Mouse (Mus musculus): Measurements from ENCODE around the gene Tmem135. TPM values are rescaled to one million over a fixed set of nuclear protein-coding genes. Genes with fewer than 3 reads are reported as not detected.
A peak's percentile ranks its signal among the peaks of the same experiment; 100 is the strongest.
"Not testable (repeated sequence)": the region's sequence is repeated elsewhere in the genome, so short reads cannot be mapped to it uniquely, and the experiment has no call there.

Tmem135 gene
- total RNA-seq, 2 experiments from 2014 or later, result 13.2 to 19.6 TPM

DNA sequence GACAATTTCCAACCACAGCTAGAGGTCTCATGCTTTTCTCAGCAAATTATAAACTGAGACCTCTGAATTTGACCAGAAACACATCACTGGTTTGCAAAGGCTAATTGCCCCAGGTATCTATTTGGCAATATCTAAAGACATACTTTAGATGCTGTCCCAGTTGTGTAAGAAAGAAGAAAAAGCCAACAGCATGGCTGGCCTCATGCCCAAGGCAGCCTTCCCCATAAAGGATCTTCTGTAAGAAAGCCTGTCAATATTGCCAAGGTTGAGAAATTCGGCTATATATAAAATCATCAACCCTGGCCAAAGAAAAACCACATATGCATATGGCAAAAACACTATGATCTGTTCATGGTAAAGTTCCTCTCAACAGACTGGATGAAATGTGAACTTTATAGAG, 107.1 kb downstream of the Tmem135 start:
- intact Hi-C loops (cut with DNase I), result no loop called here

DNA sequence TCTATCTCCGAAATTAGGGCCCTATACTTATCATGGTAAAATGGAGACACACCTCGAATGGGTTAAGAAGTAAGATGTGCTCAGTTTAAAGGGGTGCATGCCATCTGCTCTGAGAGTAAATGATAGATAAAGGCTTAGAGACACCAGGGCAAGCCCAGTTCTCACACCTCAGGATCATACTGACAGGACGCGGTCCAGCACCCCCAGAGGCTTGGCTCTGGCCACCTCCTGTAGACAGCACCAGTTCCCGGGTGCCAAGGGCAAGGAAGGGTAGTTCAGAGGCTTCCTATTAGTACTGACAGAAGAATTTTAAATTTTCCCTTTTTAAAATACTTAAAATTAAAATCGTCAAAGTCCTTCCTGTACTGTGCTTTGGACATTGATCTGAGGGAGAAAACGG, 121.4 kb downstream of the Tmem135 start:
- Histone ChIP-seq H3K4me3 (no peak overlapping the region), H3K27ac (no peak overlapping the region)
- DNase-seq, result no peak
- no peak for TF ChIP-seq CTCF (IDR thresholded peaks at IDR 0.05)
- intact Hi-C loops (cut with DNase I), result no loop called here

More for the DNA sequence above, 107.1 kb downstream of the Tmem135 start:
- no peak overlapping the region for H3K27ac ChIP-seq
- H3K4me3 ChIP-seq, result no peak overlapping the region
- TF ChIP-seq CTCF (IDR thresholded peaks at IDR 0.05), result no peak
- DNase-seq, result no peak

DNA sequence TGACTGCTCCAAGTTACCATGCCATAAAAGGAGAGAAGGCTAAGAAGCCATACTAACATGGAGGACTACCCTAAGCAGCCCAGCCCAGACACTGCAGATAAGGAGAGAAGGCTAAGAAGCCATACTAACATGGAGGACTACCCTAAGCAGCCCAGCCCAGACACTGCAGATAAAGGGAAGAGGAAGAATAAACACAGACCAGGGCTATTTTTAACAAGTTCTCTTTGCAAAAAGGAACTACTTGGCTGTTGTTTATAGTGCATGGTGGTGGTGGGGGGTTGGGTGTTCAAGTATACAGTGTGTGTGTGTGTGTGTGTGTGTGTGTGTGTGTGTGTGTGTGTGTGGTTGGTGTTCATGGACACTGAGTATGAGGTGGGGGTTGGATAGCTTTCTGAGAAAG, 133.6 kb downstream of the Tmem135 start:
- H3K4me3 ChIP-seq; intact Hi-C loops (cut with DNase I); DNase-seq; H3K27ac ChIP-seq: not testable (repeated sequence)

DNA sequence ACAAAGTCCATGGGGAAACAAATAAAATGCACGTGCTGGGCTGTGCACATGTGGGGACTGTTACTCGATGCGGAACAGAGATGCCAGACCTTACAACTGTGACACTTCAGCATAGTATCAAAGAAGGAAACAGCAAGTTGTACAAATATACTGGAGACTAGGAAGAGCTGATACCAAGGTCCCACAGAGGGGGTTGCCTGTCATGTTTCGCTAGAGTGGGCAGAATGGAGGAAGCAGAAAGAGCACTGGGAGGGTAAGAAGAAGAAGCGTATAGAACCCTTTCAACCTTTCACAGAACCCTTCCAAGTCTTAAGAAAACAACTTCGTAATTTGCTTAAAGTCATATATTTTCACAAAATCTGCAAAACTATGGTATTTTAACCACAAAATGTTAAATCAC, 134.2 kb downstream of the Tmem135 start:
- Histone ChIP-seq H3K4me3 (no peak overlapping the region), H3K27ac (no peak overlapping the region)
- no peak for DNase-seq
- intact Hi-C loops (cut with DNase I), result no loop called here
- no peak for TF ChIP-seq CTCF (IDR thresholded peaks at IDR 0.05)

DNA sequence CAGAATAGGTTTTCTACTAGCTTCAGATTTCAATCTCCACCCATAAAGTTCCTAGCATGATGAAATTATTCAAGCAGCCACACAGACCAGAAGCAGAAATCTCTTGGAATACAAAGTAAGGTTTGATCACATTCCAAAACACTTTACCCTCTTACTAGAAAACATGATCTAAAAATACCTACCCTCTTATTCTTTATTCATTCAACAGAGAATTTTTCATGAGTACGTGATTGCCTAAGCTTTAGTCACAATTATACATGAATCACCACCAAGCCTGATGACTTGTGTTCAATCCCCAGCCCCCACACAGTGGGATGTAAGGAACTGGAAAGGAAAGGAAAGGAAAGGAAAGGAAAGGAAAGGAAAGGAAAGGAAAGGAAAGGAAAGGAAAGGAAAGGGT, 136.5 kb downstream of the Tmem135 start:
- H3K27ac ChIP-seq, result peak overlapping the region; percentile 66; the same call in 1 of the 2 replicates
- intact Hi-C loops (cut with DNase I), result no loop called here

DNA sequence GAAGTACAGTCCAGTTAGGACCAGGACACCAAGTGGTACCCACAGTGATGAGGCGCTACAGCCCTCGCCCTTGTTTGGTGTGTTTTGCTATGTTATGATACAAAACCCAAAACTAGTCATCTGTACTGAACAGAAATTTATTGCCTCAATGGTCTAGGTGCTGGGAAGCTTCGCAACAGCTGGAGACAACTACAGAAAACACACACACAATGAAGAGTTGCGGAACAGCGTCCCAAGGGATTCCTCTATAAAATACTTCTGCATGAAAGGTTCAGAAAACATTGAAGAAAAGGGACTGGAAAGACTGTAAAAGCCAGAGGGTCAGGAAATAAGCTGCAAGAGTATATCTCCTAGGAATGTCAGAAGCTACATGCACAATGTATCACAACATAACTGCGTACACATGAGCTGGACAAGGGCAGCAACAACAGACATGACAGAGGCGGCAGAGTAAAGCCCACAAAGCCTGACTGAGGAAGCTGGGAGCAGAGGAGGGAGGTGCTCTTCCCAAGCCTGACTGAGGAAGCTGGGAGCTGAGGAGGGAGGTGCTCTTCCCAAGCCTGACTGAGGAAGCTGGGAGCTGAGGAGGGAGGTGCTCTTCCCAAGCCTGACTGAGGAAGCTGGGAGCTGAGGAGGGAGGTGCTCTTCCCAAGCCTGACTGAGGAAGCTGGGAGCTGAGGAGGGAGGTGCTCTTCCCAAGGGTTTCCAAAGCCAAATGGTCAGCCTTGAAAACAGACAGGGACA, 137.8 kb downstream of the Tmem135 start:
- H3K4me3 ChIP-seq, result no peak overlapping the region
- DNase-seq, result no peak
- H3K27ac ChIP-seq, result peak overlapping the region; percentile 66
- intact Hi-C loops (cut with DNase I), result no loop called here
- no peak for TF ChIP-seq CTCF (IDR thresholded peaks at IDR 0.05)

More for the DNA sequence above, 136.5 kb downstream of the Tmem135 start:
- no peak for TF ChIP-seq CTCF (IDR thresholded peaks at IDR 0.05)
- DNase-seq, result no peak
- H3K4me3 ChIP-seq, result no peak overlapping the region

DNA sequence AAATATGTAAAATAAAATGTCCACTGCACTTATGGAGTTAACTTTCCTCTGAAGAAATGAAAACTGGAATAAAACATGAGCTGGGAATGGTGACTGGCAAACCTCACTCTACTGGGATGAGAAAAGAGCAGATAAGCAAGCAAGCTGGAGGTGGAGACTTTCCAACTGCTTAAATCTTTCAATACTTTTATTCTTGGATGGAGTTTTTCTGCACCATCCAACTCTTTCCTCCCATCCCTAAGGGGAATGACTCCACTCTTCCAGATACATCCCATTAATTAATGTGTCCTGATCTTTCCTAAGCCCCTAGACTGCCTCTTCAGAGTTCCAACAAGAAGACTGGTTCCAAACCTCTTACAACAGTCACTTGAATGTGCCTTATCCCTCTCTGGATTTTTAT, 143.1 kb downstream of the Tmem135 start:
- TF ChIP-seq CTCF (IDR thresholded peaks at IDR 0.05), result no peak
- no peak overlapping the region for H3K4me3 ChIP-seq
- no peak overlapping the region for H3K27ac ChIP-seq
- intact Hi-C loops (cut with DNase I), result no loop called here
- DNase-seq, result no peak

DNA sequence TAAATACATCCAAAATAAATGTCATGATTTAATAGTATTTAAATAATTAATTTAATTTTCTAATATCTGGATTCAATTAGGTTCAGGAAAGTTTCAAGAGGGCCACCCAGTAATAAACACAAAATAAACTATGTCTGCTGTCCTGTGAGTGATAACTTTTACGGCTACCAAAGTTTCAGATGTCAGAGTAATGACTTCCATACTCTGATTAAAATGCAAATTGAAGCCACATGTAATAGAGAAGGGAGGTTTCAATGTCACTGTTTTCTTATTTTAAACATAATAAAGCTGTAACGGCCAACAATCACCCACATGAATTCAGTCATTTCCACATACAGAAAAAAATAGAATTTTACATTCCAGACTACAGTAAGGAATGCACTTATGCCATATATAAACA, 145.2 kb downstream of the Tmem135 start:
- intact Hi-C loops (cut with DNase I), result loop anchor here (10.0 kb wide), 1 partner anchor 74 kb away; no protein-coding TSS in a partner anchor
- Histone ChIP-seq H3K4me3 (no peak overlapping the region), H3K27ac (no peak overlapping the region)
- no peak for TF ChIP-seq CTCF (IDR thresholded peaks at IDR 0.05)
- DNase-seq, result no peak

DNA sequence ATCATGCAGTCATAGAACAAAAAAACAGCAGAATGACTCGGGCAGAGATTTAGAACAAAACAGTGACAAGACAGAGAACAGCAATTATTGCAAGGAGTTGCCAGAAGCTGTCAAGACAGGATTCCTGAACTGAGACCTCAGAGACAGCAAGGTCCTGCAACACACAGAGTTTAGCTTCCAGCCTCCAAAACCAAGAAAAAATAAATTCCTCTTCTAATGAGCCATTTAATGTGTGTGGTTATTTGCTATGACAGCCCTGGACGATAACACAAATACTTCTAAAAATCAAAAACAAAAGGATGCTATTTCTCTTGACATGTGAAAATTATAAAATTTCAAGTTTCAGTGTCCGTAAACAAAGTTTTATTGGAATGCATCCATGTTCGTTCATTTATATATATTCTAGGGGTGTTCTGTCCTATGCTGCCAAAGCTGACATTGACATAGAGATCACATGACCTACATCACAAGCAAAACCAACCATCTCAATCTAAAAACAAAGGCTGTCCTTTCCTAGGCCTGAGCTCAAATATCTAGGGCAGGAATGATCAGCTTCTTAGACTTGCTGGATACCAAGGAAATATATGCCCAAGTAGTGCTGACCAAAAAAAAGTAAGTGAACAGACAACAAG, 146.0 kb downstream of the Tmem135 start:
- Histone ChIP-seq H3K4me3 (no peak overlapping the region), H3K27ac (peak overlapping the region; percentile 46)
- intact Hi-C loops (cut with DNase I), result loop anchor here (10.0 kb wide), 1 partner anchor 73 kb away; no protein-coding TSS in a partner anchor
- TF ChIP-seq CTCF (IDR thresholded peaks at IDR 0.05), result no peak
- DNase-seq, result no peak

DNA sequence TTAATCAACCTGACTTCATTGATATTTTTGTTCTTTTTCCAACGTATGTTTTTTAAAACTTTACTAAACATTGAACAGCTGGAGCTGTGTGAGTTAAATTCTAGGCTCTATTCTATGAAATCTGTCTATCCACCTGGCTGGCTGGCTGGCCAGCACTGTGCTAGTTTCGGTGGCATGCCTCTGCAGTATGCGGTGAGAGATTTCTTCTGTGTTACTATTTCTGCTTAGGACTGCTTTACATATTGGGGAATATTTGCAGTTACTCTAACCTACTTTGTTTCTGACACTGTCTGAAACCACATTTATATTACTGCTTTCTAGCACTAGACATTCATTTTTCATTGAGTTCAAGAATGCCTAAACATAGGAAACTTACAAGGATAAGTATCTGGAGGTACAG, 150.2 kb downstream of the Tmem135 start:
- Histone ChIP-seq H3K27ac (no peak overlapping the region), H3K4me3 (no peak overlapping the region)
- no peak for DNase-seq
- intact Hi-C loops (cut with DNase I), result loop anchor here (10.0 kb wide), 1 partner anchor 69 kb away; no protein-coding TSS in a partner anchor
- no peak for TF ChIP-seq CTCF (IDR thresholded peaks at IDR 0.05)

DNA sequence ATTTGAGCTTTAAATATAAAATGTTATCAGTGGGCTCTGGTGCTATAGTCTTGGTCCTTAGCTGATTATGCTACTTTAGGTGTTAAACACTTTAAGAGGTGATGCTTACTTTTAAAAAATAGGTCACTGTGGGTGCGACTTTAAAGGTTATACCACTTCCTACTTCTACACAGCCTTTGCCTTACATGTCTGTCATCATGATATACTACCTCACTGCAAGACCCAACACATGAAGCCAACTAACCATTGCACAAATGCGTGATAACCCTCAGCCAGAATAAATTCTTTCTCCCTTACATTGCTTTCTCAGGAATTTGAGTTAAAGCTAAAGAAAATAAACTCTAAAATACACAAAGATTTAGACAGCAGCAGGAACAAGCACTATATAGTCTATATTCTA, 150.7 kb downstream of the Tmem135 start:
- intact Hi-C loops (cut with DNase I), result loop anchor here (10.0 kb wide), 1 partner anchor 69 kb away; no protein-coding TSS in a partner anchor
- H3K4me3 ChIP-seq, result no peak overlapping the region
- no peak for TF ChIP-seq CTCF (IDR thresholded peaks at IDR 0.05)
- DNase-seq, result no peak
- no peak overlapping the region for H3K27ac ChIP-seq

DNA sequence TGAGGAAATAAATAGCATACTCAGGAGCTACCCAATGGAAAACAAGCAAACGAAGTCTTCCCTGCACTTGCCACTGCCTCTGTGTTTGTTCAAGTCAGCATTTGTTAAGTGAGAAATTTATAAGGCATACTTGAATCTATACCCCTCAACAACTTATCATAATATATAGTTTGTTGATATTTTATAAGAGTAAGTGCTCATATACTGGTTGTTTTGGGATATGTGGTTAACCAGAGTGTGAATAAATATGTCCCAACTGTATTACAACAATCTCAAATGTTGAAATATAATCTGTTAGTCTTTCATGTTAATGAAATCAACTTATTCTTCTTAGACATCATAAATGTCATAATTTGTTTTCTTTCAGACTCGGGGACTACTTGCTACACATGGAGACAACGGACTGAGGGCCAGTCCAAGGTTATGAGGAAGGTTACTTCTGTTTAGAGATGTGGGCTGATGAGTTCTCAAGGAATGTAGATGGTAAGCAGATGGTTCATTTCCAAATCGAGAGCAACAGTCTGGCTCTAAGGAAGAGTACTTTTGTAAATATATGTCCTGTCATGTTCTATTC, 152.1 kb downstream of the Tmem135 start:
- intact Hi-C loops (cut with DNase I), result loop anchor here (10.0 kb wide), 1 partner anchor 67 kb away; no protein-coding TSS in a partner anchor
- DNase-seq, result no peak
- Histone ChIP-seq H3K27ac (no peak overlapping the region), H3K4me3 (no peak overlapping the region)
- TF ChIP-seq CTCF (IDR thresholded peaks at IDR 0.05), result no peak

Measured in gastrocnemius, adult 2 months (tissue).